In genomic region chr15:85036566-85037342, GRCm38 (mm10) we compare ENCODE assay signal across 7 mouse cellular contexts. TPM values are rescaled to one million over a fixed set of nuclear protein-coding genes. Genes with fewer than 3 reads are reported as not detected.
DNase-seq lines count a peak whose midpoint lies in the region; ATAC-seq lines count a peak whose summit lies in the region.

No protein-coding gene starts in this region.

- ATAC-seq in limb, embryonic 11.5 days (ENCODE audit: insufficient number of reproducible peaks, low FRiP score, low TSS enrichment, low read depth), result peak; percentile 88
- ATAC-seq in midbrain, embryonic 14.5 days (ENCODE audit: low FRiP score, low TSS enrichment), result peak; percentile 94

- DNase-seq in adrenal gland, postnatal 10 days, result peak; percentile 99
- DNase-seq in embryonic facial prominence, embryonic 10.5 days (ENCODE audit: low spot score), result peak; percentile 97
- DNase-seq in heart, adult 11 months, result peak; percentile 100
- DNase-seq in kidney, adult 18-20 months, result peak; percentile 99
- DNase-seq in limb, embryonic 11.5 days (ENCODE audit: low spot score), result peak; percentile 97
- DNase-seq in midbrain, embryonic 14.5 days, result peak; percentile 99
- DNase-seq in spleen, adult 18-20 months, result peak; percentile 96 to 99

- WGBS in embryonic facial prominence, embryonic 10.5 days, result under 1% methylated on average over 75 of the region's 75 CpGs
- WGBS in limb, embryonic 11.5 days, result under 1% methylated on average over 64 of the region's 75 CpGs
- WGBS in midbrain, embryonic 14.5 days, result under 1% methylated on average over 56 of the region's 75 CpGs

- H3K9me3 ChIP-seq in embryonic facial prominence, embryonic 10.5 days, result peaks cover 6% of the 10 kb centered on the region; the same call in 1 of the 2 replicates
- no peaks in the 10 kb centered on the region for H3K9me3 ChIP-seq in limb, embryonic 11.5 days (ENCODE audit: control insufficient read depth, low read length)
- H3K9me3 ChIP-seq in midbrain, embryonic 14.5 days (ENCODE audit: control insufficient read depth, low read length), result no peaks in the 10 kb centered on the region

- H3K4me1 ChIP-seq in embryonic facial prominence, embryonic 10.5 days, result peaks cover 19% of the 10 kb centered on the region
- 0 out of 2 replicates have a peak, but pooled peaks cover 5% of the 10 kb centered on the region for H3K4me1 ChIP-seq in limb, embryonic 11.5 days (ENCODE audit: control insufficient read depth, insufficient read depth, low read length)
- peaks cover 16% of the 10 kb centered on the region for H3K4me1 ChIP-seq in midbrain, embryonic 14.5 days (ENCODE audit: control insufficient read depth, insufficient read depth, low read length)

- peak overlapping the region; percentile 87 for H3K27ac ChIP-seq in embryonic facial prominence, embryonic 10.5 days (replicated peaks)
- no peak overlapping the region for H3K27ac ChIP-seq in limb, embryonic 11.5 days (replicated peaks; ENCODE audit: low read depth, low read length)
- peak overlapping the region; percentile 49; the same call in 1 of the 2 replicates for H3K27ac ChIP-seq in midbrain, embryonic 14.5 days (replicated peaks; ENCODE audit: low read depth, low read length)

- peak overlapping the region; percentile 83 for H3K9ac ChIP-seq in limb, embryonic 11.5 days (ENCODE audit: low read length)
- peak overlapping the region; percentile 82 for H3K9ac ChIP-seq in midbrain, embryonic 14.5 days (replicated peaks; ENCODE audit: low read length)

- peak overlapping the region; percentile 87 for H3K4me2 ChIP-seq in limb, embryonic 11.5 days (ENCODE audit: low read depth, severe bottlenecking)
- H3K4me2 ChIP-seq in midbrain, embryonic 14.5 days (ENCODE audit: low read length), result peak overlapping the region; percentile 86

- H3K36me3 ChIP-seq in embryonic facial prominence, embryonic 10.5 days (replicated peaks), result no peaks in the 10 kb centered on the region
- H3K36me3 ChIP-seq in limb, embryonic 11.5 days (ENCODE audit: control insufficient read depth, insufficient read depth, low read length), result no peaks in the 10 kb centered on the region
- no peaks in the 10 kb centered on the region for H3K36me3 ChIP-seq in midbrain, embryonic 14.5 days (ENCODE audit: control insufficient read depth, insufficient read depth, low read length)

- peaks cover 19% of the 10 kb centered on the region for H3K27me3 ChIP-seq in embryonic facial prominence, embryonic 10.5 days (replicated peaks; ENCODE audit: low read depth, poor library complexity, severe bottlenecking)
- H3K27me3 ChIP-seq in limb, embryonic 11.5 days (ENCODE audit: control insufficient read depth, insufficient read depth, low read length), result no peaks in the 10 kb centered on the region
- H3K27me3 ChIP-seq in midbrain, embryonic 14.5 days (ENCODE audit: control insufficient read depth, insufficient read depth, low read length), result no peaks in the 10 kb centered on the region

- H3K4me3 ChIP-seq in embryonic facial prominence, embryonic 10.5 days, result peak overlapping the region; percentile 84
- peak overlapping the region; percentile 72 for H3K4me3 ChIP-seq in limb, embryonic 11.5 days (ENCODE audit: low read depth, low read length)
- peak overlapping the region; percentile 70 for H3K4me3 ChIP-seq in midbrain, embryonic 14.5 days (replicated peaks; ENCODE audit: low read depth, low read length)

RNA-seq across cellular contexts. Expression of gene Fam118a, which starts 8.0 kb away (rescaled TPM):
- total RNA-seq in adrenal gland, postnatal 10 days (2021), result 10 to 100 TPM; 14.6 to 15.5 TPM
- 27.0 and 29.8 TPM in 2 replicates for polyA plus RNA-seq in embryonic facial prominence, embryonic 10.5 days (2016; fragmentation: Nextera tagmentation; extraction: Ambion mirVana)
- 23.2 and 27.0 TPM in 2 replicates for polyA plus RNA-seq in limb, embryonic 11.5 days (2014; fragmentation: Nextera tagmentation; extraction: Ambion mirVana)
- 24.1 and 28.0 TPM in 2 replicates for polyA plus RNA-seq in midbrain, embryonic 14.5 days (2014; fragmentation: Nextera tagmentation; extraction: Ambion mirVana)

RNA-seq across cellular contexts. Expression of gene Upk3a, which starts 19.8 kb away (rescaled TPM):
- total RNA-seq in adrenal gland, postnatal 10 days (2021), result not detected
- polyA plus RNA-seq in embryonic facial prominence, embryonic 10.5 days (2016; fragmentation: Nextera tagmentation; extraction: Ambion mirVana), result not detected in 2 replicates
- not detected in 2 replicates for polyA plus RNA-seq in limb, embryonic 11.5 days (2014; fragmentation: Nextera tagmentation; extraction: Ambion mirVana)
- 0.33 and 0.40 TPM in 2 replicates for polyA plus RNA-seq in midbrain, embryonic 14.5 days (2014; fragmentation: Nextera tagmentation; extraction: Ambion mirVana)

RNA-seq across cellular contexts. Expression of gene 5031439G07Rik, which starts 48.4 kb away (rescaled TPM):
- 10 to 100 TPM; 38.6 to 47.8 TPM for total RNA-seq in adrenal gland, postnatal 10 days (2021)
- polyA plus RNA-seq in embryonic facial prominence, embryonic 10.5 days (2016; fragmentation: Nextera tagmentation; extraction: Ambion mirVana), result 8.3 and 9.3 TPM in 2 replicates
- polyA plus RNA-seq in limb, embryonic 11.5 days (2014; fragmentation: Nextera tagmentation; extraction: Ambion mirVana), result 9.5 and 19.4 TPM in 2 replicates
- 22.0 and 23.2 TPM in 2 replicates for polyA plus RNA-seq in midbrain, embryonic 14.5 days (2014; fragmentation: Nextera tagmentation; extraction: Ambion mirVana)
